Mouse (Mus musculus) cerebellum, postnatal 10 days (tissue): ENCODE data around the gene Srrm4.
A peak's percentile ranks its signal among the peaks of the same experiment; 100 is the strongest.

Source experiments
- DNase-seq, 2 experiments: peaks; one replicate each; pipeline ENCODE4 v3.0.0; 2021; ENCODE audit warnings: mixed read lengths in 2 of 2

Gene Srrm4

DNA sequence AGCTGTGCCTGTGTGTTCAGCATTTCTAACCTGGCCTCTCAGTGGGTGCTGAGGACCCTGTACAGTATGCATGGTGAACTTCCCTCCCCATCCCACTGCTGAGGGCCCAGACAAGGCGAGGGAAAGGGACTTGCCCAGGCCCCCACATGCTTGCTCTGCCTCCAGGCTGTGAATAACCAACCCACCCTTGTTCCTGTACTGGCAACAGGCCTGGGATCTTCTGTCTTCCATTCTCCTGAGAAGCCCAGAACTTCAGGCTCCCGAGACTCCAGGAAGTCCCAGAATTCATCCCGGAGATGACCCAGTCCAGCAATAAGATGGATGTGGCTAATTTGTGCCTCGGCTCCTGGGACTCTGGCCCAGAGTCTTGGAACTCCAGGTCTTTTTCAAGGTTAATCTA is 105.5 kb downstream of the Srrm4 start:
- no peak for DNase-seq

DNA sequence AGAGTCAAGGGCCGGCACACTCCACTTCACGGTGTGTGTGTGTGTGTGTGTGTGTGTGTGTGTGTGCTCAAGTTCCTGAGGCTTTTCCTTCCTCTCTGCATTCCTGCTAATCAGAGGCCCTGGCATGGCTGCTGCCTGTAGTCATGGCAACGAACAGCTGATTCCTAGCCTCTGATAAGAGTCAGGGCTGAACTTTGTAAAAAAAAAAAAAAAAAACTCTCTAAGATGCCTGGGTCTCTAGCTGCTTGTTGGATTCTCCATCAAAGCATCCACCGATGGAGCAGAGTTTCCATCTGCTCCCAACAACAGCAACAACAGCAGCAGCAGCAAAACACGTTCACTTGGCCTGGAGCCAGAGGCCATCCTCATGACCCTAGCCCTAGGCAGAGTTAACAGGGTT is 106.5 kb downstream of the Srrm4 start:
- peak in 1 of 2 experiments; percentile 48 for DNase-seq

DNA sequence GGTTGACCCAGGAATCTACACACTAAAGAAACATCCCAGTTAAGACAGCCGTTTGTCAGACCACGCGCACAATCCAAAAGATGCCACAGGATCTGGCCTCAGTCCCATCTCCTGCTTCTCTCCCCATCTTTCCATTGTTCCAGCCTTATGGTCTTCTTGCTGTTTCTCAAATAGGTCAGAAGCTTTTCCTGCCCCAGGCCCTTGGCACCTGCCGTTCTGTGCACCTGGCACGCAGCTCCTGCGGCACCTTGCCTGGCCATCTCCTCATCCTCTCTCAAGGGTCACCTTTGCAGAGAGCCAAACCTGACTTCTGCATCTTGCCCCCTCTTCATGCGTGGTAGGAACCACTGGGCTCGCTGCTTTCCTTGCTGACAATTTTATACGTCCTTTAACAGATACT is 107.4 kb downstream of the Srrm4 start:
- peak; percentile 60 to 75 for DNase-seq

DNA sequence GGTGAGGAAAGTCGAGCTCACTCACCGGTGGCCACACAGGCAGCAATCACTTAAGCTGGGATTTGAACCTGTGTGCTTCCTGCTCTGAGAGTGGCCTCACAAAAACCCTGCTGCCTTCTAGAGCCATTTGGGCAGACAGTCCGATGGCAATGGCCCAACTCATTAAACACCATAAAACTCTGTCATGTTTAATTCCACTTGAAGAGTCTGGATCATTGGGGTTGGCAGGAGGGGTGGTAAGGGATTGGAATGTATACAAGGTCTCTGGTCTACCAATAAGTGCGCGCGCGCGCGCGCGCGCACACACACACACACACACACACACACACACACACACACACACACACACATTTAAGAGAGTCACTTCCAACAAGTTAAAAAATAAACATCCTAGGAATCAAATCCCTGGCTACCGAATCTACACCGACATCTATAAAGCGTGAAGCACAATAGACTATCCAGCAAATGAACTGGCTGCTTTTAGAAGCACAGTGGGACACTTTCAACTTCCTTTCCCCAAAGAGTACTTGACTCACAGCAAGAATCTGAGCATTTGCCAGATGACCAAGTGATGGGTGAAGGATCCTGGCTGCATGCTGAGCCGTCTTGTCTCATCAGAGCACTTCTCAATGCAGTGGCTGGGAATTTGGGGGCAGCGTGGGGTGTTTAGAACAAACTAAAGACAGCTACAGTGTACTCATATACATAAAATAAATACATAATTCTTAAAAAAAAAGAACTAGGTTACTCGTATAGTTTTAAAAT is 112.8 kb downstream of the Srrm4 start:
- peak; percentile 56 to 73 for DNase-seq

DNA sequence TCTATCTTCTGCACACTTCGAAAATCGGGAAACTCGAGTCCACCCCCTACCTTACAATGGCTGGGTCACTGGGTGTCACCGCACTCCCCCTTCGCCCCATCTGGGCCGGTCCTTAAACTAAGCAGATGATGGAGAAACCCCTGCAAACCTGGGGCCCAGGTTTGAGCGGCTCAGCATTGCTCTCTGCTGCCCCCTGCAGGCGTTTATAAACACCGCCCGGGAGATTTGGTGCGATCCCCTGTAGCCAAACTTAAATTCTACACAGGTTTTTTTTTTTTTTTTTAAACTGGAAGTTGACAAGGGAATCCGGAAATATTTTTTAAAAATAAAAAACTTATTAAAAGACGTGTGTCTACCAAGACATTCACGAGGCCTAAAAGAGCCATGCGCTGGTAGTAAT is 115.6 kb downstream of the Srrm4 start:
- peak; percentile 72 to 78 for DNase-seq

DNA sequence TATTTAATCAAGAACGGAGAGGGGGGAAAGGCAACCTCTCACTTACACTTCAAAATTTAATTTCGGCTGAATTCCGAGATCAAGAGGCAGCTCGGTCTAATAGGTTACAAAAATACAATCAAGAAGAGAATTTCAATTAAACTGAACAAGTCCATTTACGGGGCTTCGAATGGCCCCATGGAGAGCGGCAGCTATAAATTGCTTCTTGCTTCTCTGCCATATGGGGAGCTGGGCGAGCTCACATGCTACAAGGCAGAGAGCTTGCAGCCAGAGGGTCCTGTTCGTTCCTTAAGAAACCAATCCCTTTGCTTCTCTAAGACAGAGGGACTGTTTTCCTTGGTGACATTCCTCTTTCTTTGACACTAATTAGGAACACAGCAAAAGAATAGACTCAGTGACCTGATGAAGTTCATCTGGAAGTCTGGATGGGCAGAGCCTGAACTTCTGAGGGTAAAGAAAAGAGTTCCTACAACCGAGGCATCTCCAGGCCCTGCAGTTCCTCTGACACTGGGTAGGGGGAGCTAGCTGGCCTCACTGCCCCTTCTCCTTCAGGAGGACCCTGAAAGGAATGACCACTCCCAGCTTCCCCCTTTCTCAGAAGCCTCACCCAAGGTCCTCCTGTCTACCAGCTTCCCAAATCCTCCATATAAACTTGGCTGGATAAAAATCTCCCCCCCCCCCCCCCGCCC is 130.1 kb downstream of the Srrm4 start:
- peak; percentile 41 to 57 for DNase-seq

DNA sequence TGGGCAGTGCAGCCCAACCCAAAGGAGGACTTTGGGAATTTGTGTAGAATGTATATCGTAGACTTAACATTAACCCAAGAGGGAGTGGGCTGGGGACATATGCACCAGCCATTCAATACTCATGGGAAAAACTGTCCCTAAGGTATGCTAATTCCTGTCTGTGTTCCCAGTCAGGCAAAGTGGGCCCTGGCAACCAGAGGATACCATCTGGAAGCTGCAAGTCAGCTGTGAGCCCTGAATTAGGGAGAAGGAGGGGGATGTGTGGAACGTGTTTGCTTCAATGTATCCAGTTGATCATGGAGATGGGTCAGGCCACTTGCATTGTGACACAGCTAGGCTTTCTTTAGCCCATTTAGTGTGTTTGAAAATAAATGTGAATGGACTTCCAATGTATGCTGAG is 131.6 kb downstream of the Srrm4 start:
- peak in 1 of 2 experiments; percentile 58 for DNase-seq

DNA sequence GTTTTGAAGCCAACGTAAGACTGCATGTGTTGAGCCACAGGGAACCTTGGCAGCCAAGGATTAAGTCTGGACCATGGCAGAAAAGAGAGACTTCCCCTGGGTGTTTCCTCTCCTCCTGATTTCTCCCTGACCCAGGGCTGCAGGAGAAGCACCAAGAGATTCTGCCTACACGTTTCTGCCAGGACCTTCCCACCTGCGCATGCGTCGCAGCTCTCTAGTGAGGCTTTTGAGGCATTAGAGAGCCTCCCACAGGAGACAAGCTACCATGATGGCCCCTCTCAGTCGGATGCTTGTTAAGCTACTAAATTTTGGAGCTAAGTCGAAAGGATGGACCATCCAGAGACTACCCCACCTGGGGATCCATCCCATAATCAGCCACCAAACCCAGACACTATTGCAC is 133.8 kb downstream of the Srrm4 start:
- no peak for DNase-seq

DNA sequence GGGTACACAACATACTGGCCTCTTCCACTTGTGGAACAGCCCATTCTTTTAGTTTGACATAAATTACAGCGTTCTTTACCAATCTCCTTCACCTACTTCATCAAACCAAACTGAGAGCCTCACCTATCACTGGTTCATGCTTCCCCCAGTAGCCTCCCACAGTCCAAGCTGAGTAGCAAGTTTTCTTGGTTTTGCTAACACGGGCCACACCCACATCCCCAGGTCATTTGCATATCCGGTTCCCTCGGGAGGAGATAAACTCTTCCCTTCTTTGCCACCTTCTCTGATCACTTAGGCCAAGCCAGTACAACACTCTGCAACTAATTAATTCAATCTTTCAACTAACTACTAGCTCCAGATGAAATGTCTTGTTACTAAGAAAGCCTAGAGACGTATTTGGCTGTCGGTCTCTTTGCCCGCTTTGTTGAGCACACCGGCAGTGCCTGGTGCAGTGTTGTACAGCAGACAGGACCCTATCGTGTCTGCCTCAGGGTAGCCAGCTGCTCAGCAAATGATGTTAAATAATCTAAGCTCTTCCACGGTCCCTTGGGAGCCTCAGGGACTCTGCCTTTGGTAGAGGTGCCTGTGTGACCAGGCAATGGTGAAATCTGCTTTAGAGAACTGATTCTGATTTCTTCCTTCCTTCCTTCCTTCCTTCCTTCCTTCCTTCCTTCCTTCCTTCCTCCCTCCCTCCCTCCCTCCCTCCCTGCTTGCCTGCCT is 134.7 kb downstream of the Srrm4 start:
- no peak for DNase-seq

DNA sequence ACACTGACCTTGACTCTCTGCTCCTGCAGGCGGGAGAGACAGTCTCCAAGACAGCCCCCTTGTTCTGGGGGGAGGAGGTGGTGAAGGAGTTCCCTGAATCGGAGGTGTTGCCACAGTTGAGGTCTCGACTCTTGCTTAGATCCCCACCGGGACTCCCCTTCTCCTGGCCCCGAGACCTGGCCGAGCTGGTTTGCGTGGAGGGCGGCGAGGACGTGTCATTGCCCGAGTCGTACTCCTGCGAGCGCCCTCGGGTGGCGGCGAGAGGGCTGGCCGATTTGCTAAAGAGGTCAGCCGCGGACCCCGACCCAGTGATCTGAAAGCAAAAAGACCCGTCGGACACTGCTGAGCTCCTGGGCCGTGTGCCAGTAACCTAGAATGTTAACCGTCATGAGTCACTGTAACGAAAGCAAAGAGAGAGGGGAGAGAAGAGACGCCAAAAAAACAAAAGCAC is 138.2 kb downstream of the Srrm4 start:
- DNase-seq: peak; percentile 92 to 95

DNA sequence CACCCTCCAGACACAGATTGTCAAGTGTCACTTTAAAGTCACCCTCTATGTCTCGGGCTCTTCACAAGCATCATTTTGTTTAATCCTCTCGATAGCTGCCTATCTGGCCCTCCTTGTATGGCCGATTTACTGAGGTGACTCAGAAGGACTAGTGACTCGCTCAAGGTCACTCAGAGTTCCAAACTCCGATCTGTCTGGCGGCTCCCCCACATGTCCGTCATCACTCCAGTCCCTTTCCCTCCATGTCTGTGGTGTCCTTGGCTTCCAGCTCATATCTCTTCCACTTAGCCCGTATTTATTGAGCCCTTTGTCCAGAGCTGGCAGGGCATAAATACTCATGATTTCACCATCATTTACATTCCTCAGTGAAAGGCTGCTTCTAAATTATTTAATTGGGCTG is 140.7 kb downstream of the Srrm4 start:
- DNase-seq: no peak

DNA sequence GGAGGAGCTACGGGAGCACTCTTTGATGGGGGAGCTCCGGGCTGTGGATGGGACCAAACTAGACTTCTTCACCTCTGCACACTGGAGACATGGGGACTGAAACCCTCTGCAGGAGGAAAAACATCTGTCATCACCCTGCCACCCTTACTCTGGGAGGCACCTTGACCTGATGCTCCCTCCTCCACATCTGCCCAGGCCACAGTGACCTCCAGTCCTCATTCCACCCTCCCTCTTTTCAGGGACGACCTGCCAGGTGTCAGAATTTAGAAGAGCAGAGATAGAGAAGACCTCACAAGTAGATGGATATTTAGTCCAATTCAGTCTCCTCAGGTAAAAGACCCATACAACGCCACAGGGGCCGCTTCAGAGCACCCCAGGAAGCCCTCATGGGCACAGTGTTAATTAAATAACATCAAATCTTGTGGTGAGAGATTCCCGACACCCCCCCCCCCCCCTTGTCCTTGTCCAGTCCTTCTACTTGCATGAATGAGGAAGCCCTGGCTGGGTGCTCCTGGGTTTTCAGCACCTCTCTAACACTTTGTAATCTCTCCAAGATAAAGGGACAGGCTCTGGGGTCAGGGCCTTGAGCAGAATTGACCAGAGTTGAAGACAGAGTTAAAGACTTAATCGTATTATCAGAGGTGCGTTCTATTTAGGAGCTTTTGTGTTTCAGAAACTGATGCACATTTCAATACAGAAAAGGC is 141.9 kb downstream of the Srrm4 start:
- no peak for DNase-seq

DNA sequence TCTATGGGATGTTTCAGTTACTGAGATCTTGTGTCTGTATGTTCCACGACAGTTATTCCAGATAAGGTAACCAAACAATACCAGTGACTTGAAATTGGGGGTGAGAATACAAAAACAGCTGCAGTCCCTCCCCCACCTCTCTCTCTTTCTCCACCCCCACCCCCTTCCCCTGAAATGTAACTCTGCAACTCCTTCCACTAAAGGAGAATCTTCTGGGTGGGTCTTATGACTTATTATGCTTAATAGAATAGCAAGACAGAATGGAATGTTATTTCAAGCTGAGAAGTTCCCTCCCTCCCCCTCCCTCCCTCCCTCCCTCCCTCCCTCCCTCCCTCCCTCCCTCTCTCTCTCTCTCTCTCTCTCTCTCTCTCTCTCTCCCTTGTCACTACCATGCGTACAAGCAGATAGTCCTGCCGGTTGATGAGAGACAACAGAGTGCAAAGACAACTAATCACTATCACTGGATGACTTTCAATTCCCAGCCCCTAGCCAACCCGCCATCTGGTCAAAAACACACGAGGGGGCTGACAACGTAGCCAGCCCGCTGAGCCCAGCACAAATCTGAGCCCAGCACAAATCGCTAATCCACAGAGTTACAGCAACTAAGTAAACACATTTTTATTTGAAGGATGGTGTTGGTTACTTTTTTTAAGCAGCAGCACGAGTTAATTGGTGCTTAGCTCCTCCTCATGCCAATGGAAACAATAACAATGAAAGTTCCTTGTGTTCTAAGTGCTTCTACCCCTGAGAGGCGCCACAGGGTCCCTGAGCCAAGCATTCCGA is 143.0 kb downstream of the Srrm4 start:
- peak; percentile 74 to 83 for DNase-seq

DNA sequence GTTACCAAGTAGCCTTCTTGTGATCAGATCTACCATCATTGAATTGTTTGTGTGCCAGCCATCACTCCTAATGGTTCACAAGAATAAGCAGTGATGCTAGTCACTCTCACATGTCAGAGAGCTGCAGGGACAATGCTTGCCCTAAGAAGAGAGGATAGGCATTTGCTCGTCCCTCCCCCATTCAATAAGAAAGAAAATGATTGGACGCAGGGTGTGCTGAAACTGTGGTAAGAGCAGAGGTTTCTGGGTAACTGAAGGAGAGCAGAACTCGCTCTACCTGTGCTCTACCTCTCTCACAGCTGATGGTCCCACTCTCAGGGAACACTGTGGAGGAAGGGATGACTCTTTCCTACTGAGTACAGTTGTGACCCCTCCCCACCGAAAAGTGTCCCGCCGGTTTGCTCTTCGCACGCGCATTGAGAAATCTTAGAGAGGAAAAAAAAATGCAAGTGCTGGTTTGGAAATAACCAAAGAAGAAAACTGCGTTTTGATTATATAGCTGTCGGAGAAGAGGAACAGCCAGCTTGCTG is 143.7 kb downstream of the Srrm4 start:
- DNase-seq: no peak

DNA sequence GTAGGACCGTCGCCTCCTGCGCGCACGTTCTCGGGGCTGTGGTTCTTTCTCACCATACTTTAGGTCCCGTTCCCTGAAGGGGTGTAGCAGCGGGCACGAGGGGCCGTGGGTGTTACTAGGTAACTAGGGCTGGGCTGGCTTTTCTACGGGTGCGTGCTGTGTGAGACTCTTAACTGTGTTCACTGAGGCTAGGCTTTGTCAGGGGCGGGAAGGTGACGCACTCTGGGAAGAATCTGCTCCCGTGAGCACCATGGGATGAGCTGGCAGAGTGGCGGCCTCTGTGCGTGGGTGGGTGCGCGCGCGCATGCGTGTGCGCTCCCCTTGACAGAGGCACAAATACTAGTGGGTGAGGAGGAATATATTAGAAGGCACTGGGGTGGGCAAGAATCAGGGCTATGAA is 145.1 kb downstream of the Srrm4 start:
- DNase-seq: no peak

DNA sequence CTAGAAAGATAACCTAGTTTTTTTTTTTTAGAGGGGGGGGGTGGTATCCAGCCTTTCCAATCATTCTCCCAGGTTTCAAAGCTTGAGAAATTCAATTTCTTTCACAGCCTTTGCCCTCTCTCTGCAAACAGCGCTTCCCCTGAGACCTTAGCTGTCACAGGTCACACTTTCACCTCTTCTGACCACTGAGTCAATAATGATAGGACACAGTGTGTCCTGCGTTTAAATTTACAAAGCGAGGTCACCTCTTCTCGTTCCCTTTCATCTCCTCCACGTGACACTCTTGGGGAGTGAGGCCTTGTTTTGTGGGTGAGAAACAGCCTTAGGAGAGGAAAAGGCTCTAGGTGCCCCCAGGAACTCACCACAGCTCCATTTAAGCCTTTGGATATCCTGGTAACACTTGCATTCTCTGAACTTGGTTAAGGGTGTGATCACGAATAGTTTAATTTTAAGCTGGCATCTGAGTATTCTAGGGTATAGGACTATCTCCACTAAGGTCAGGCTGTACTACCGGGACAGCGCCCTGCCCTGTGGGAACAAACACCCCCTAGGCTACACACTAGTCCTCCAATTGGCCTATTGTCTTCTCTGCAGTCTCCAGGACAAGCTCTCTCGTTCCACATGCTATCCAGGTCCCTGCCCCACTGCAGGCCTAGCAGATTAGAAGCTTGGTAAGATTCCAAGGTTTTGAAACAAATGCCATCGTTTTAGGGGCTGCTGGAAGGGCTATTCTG is 145.8 kb downstream of the Srrm4 start:
- DNase-seq: no peak

DNA sequence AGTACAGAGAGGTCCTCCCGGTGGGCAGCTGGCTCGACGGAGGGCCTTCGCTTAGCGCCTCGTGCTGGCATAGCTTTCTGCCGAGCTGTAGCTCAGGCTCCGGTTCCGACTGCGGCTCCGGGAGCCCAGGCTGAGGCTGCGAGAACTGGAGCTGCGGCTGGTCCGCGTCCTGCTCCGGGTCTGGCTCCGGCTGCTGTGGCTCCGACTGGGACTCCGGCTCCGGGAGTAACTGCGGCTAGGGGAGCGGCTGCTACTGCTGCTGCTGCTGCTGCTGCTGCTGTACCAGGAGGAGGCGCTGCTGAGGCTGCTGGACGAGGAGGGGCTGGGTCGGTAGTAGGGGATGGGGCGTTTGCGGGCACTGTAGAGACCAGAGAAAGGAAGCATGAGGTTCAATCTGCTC is 147.1 kb downstream of the Srrm4 start:
- peak; percentile 72 to 82 for DNase-seq

DNA sequence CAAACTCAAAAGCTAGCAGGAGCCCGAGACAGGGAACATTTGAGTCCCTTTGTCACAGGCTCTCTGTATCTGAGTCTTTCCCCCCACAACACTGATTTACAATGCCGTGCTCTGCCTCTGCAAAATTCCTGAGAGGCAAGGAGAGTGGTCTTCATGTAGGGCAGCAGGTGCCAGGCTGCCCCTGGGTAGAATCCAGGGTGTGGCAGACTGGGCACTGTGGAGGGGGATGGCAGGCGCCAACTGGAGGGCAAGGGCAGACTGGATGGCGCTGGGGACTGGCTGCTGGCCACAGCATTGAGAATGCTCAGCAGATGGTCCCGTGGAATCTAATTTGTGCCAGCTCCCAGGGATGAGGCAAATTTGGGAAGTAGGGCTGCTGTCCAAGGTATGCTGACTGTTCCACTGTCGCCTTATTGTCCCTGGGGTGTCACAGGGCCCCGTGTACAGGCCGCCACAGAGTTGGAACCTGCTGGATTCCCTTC is 148.1 kb downstream of the Srrm4 start:
- peak; percentile 94 to 96 for DNase-seq

DNA sequence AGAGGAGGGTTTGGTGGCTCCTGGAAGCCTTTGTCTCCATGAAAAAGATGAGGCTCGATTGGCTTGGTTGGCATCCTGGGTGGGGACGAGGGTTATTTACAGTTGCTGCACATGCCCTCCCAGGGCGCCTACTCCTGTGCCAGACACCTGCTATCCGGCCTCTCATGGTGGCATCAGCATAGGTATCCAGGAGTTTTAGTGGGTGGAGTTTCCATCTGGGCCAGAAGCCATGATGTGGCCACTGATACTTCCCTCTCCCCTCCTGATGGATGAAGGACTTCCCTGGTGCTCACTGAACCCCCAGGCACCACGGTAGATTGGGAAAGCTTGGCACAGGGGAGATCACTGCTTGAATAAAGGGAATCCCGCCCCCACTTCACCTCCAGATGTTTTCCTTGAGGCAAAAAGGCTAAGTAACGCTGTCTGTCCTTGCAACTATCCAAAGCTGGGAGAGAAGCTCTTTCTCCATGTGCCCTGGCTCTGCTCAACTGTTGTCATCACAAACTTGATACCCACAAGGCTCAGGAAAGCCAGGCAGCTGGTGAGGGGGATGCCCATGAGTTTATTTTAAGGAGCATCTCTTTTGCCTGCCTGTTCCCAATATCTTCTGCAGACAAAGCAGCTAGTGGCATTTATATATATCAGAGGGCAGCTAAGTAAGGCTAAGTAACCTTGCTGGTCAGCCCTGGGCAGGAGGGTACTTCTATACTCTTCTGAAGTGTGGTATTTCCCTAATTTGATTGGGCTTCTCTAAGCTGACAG is 148.7 kb downstream of the Srrm4 start:
- peak; percentile 57 to 77 for DNase-seq

DNA sequence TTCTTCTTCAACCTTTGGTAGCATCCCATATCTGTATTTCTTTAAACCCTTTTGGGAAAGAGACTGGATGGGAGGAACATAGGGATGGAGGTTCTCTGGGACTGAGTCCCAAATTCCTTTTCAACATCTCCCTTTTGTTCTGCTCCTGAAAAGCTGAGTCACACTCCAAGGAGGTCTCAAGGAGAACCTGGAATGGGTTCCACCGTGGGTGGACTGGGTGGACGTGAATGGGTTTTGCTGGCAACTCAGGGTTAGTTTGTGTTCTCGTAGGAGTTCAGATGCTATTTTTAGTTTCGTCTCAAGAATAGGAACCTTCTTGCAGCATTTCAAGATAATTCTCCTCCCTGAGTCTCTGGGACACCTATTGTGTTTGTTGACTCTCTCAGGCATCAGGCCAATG is 151.4 kb downstream of the Srrm4 start:
- no peak for DNase-seq
